Mouse (Mus musculus): ENCODE measurements around the gene Gmppa.

Gene Gmppa

DNA sequence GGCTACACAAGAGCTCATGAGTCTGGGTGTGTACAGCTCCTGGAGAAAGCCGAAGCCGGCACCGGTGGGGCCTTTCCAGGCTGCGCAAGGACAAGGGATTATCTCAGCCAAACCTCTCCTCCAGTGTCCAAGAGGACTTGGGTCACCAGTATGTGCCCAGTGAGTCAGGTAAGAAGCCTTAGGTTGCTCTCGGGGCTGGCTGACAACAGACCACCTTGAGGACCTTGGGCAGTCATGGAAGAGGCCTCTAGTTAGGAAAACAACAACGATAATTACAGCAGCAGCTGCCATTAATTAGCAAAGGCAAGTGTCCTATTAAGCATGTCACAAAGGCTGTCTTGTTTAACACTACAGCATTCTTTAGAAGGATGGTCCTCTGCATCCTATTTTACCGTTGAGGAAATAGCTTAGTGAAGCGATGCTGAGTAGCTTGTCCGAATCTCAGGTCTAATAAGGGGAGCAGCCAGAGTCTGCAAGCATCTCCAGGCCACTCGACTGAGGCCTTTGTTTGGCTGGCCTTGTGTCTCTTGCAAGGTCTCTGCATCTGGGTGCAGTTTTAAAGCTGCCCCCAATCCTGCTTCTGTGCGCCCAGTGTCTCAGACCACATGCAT, 11.8 kb upstream of the Gmppa start:
- DNase-seq, result no peak

DNA sequence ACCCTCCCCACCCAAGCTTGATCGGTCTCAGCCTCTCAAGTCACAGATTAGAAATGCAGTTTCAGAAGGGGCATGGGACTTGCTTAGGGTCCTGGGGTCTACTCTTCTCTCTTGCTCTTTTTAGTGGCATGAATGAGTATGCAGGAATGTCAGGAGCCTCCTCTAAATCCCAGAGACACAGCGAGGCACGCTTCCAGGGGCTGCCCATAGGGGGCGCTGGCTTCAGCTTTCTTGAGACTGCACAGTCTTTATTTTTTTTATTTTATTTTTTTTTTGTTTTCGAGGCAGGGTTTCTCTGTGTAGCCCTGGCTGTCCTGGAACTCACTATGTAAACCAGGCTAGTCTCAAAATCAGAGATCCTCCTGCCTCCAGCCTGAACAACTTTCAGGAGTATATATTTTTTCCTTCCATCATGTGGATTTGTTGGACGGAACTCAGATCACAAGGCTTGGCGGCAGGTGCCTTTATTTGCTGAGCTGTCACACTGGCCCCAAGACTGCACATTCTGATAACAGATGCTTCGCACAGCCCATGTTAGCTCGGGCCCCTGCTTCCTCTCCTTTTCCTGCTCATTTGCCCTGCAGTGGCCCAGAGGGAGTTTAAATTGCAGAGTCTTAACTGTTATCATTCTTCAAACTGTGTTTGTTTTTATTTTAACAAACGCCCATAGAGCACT, 9.8 kb upstream of the Gmppa start:
- peak; percentile 58 for DNase-seq

DNA sequence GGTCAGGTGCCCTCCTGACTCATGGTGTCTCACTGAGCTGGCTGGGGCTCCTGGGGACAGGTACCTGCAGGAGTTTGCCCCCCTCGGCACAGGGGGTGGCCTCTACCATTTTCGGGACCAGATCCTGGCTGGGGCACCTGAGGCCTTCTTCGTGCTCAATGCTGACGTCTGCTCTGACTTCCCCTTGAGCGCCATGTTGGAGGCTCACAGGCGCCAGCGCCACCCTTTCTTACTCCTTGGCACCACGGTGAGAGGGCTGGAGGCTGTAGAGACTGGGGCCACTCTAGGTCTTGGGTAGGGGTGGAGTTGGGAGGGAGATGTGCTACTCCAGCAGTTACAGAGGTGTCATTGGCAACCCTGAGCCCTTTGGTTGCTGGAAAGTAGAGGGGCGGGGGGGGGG, 3.1 kb downstream of the Gmppa start:
- no peak for DNase-seq

DNA sequence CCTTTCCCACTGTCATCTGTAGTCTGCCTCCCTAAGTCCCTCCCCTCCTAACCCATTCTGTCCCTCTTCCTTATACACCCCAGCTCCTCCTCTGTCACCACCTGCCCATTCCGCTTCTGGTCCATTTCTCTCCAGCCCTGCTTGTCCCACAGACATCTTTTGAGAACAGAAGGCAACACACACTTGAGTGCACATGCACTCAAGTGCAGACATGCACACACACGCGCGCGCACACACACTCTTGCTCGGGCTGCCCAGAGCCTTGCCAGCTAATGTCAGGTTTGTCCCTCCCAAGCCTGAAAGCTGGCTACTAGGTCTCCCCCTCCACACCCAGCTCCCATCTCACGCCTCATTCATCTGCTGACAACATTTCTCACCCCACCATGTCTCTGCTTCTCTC, 4.9 kb downstream of the Gmppa start:
- DNase-seq, result no peak

DNA sequence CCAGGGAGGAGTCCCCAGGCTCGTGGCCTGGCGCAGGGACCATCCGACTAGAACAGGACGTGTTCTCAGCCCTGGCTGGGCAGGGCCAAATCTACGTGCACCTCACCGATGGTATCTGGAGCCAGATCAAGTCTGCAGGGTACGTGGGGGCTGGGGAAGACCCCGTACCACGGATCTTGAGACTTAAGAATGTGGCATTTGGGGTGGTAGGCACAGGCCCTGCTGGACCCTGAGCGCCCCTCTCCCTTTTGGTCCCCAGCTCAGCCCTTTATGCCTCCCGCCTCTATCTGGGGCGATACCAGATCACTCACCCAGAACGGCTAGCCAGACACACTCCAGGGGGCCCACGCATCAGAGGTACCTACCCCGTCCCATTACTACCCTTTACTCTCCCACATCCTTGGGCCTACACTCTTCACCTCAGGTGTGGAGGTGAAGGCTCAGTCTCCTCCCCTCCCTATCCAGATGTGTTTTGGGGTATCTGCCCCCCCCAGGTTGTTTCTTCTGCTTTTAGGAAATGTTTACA, 5.8 kb downstream of the Gmppa start:
- DNase-seq, result no peak

DNA sequence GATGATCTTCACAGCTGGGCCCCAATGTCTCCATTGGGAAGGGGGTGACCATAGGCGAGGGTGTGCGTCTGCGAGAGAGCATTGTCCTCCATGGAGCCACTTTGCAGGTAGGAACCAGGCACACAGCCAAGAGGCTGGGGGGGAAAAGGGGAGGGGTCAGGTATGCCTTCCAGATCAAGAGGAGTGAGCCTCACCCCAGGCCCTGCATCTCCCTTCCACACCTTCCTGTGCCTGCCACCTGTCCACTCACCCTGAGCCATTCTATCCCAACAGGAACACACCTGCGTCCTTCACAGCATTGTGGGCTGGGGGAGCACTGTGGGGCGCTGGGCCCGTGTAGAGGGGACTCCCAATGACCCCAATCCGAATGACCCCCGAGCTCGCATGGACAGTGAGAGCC, 6.4 kb downstream of the Gmppa start:
- no peak for DNase-seq

DNA sequence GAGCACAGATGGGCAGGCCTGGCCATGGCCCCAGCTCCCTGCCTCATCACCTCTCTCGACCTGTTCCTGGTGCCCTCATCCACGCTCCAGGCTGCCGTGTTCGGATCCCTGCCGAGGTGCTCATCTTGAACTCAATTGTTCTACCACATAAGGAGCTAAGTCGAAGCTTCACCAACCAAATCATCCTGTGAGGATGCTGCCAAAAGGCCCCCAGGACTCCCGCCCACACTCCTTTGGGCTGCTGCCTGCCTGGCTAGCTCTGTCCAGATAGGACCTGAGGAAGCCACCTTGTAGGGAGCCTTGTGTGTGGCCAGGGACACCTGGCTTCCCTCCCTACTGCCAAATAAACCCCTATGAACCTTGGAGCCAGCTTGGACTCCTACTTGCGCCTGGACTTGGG, 7.1 kb downstream of the Gmppa start:
- no peak for DNase-seq

DNA sequence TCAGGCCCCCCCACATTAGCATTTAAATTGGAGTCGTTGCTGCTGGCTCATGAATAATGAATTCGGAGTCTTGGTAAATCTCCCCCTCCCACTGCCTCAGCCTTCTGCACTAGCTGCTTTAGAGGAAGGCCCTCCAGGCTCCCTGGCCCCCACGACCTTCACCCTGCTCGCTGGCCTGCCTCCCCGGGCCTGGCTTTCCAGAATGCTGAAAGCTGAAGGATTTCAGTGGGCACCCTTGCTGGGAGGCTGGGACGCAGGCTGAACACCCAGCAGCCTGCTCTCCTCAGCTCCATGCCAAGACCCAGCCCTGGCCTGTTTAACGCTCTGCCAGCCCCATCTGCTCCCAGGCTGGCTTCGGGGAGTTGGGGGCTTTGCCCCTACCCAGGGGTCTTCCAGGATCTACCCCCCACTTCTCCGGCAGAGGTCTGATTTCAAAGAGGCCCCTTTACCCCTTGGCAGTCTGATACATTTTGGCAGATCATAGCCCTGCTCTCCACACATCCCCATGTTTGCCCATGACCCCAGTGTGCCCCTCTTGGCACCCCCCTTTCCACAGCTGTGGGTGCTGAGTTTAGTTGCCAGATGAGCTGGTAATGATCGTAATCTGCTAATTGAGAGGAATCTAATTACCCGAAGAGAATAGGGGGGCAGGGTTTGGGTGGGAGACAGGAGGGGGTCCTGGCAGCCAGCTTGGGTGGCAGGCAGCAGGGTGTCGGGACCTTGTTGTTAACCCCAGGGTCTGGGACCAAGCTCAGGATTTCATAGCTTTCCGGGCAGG, 7.7 kb downstream of the Gmppa start:
- no peak for DNase-seq

DNA sequence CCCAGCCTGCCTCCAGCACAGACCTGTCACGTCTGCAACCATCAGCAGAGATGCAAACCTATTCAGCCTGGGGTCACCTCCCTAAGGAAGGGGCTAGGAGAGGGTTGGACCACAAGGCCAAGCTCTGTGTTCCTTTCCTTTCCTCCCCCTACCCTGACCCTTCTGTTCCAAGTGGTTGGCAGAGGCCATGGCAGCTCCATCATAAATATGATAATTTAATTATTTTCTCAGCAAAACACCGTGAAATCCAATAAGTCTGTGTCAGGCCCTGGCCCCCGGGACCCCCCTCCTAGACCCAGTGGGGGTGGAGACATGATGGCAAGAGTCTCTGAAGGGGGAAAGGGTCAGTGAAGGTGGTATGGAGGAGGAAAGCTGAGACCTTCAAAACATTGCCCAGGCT, 8.5 kb downstream of the Gmppa start:
- no peak for DNase-seq

DNA sequence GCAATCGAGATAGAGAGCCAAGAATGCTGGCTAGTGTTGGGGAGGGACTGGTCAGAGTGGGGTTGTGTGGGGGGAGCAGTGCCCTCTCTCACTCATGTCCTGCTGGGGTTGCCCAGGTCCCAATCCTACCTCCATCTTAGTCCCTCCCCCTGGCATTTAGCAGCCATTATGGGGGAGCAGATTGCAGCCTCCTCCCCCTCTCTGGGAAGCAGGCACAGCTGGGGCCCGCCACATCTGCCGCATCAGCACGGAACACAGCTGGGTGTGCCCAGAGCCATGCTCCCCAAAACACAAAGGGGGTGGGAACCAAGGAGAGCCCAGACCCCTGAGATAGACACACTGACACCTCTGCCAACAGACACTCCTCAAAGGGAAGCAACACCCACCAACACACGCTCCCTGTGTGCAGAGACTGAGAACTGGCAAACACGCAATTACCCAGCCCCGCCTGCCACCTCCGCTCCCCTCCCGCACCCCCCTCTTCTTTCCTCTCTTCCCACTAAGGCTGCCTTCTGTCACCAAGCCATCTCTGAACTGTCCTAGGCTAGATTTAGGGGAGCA, 9.5 kb downstream of the Gmppa start:
- DNase-seq, result no peak

DNA sequence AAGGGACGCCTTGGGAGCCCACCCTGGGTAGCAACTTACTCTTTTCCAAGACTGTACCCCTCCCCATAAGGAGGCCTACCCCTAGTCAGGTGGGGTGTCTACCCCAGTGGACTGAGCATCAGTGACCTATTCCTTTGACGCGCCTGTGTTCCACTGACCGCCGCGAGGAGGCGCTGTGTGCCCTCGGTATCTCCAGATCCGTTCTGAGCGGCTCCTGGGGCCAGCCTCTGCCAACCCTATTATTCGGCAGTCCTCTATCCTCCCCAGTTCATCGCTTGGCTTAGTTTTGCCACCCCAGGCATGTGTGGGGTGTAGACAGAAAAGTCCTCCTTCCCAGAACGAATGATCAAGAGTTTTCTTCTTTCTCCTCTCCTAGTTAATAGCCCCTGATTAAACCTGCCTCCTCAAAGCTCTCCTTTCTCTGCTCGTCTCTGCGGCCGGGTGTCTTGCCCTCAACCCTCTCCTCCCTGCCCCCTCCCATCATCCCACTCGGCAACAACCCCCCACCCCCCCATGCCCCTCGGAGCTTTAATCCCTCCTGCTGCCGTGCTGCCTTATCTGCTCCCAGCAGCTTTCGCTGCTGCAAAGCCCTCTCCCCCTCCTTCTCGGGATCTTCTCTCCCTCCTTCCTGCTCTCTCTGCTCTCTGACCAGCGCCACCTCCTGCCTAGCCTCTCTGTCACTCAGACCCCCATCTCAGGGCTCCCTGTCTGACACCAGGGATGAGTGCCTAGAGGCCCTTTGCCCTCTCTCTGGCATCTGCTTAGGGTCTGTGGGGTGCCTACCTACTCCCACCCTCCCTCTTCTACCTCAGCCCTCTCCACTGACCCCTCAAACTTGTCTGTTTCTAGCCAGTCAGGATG, 10.3 kb downstream of the Gmppa start:
- peak; percentile 83 for DNase-seq

DNA sequence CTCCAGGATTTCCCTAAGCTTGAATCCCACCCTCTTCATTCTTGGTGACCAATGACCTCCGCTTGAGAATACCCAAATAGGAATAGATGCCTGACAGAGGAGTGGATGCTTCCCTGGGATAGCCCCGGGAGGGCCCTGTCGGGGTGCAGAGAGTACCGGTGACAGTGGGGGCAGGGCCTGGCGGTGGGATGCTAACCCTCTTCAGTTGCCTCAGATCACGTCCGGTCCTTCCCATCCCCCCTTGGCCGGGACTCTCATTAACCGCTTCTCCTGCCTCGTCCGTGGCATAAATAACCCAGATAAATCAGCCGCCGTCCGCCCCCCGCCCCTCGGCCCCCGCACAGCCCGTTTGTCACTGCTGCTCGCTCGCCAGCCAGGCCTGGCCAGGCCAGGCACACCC, 10.9 kb downstream of the Gmppa start:
- no peak for DNase-seq

DNA sequence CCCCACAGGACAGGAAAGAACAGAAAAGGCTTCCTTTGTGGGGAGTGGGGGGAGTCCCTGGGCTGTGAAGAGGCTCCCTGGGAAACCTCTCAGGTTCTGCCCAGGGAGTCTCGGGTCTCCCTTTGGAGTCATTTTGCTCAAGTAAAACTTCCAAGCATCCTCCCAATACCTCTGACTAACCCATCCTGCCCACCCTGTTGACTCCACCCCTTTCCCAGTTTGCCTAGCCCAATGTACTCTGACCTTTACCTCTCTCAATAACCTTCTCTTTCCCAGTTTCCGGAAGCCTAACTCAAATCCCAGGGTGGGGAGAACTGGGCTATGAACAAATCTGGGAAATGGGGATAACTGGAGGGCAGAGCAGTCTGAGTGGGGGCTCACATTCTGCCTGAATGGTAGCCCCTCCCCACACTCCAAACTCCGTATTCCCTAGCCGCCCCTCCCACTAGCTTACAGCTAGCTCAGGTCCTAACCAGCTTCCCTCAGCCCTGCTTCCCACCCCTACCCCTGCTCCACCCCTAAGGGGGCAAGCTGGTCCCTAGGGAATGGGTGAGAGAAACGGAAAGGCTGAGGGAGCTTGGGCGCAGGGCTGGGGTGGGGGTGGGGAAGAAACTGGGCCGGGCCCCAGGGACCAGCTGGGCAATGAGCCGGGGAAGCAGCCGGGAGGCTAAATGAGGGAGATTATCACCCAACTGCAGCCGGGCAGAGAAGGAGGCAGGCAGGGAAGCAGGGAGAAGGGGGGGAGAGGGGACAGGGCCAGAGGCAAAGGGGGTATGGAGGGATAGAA, 11.7 kb downstream of the Gmppa start:
- no peak for DNase-seq

DNA sequence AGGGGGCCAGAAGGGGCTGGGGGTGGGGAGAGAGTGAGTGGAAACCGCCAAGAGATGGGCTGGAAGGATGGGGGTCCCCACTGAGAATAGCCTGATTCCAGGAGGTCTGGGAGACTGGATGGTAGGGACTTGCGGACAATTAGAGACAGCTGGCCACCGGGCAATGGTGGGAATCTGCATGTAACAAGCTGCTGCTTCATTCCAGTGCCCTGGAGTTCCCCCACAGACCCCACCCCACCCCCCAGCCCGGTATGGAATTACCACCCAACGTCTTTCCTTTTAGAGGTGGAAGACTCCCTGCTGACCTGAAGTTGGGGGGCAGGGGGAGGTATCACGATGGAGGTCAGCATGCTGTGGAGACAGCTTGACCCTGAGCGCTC, 12.3 kb downstream of the Gmppa start:
- DNase-seq, result no peak

DNA sequence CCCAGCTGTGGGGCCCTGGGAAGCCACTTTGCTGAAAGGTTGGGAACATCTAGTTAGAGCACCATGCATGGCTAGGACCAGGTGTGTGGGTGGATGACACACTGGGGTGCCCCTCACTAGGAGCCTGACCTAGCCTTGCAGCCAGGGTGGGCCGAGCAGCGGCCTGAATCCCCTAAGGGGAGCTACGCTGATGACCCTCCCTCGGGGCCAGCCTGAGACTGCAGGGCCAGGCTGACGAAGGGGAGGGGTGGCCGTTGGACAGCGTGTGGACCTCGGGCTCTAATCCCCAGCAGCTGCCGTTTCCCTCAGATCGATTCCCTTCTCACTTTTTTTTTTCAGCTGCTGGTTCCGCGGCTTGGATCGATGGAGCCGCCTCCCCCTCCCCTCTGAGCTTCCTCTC, 13.2 kb downstream of the Gmppa start:
- no peak for DNase-seq

DNA sequence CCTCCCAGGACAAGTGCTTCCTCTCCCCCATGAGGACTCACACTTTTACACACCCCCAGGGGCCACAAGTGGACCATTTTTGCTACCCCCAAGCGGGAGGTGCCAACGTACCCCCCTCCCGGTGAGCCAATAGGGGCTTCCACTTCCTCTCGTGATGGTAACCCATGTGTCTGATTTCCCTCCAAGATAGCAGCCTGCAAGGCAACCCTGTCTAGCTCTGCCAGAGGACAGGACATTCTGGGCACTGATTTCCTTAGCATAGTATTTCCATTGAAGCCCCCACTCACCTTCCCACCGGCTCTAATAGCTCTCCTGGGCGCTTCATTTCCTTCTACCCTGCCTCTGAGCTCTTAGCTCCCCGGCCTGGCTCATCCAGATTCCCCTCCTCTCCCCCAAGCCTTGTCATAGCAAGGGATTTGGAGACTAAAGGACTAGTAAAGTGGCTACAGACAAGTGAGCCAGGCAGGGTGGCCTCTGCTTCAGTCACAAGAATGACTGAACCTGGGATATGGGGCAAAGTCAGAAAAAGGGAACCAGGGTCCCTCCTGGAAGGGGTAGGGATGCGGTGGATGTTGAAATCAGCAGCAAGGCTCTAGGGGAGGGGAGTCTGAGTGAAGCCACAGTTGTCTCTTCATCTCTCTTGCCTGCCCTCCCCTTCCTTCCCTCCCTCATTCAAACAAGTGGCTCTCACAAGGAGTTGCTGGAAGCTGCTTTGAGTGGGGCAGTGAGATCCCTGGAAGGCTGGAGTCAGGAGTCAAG, 13.8 kb downstream of the Gmppa start:
- DNase-seq, result no peak

DNA sequence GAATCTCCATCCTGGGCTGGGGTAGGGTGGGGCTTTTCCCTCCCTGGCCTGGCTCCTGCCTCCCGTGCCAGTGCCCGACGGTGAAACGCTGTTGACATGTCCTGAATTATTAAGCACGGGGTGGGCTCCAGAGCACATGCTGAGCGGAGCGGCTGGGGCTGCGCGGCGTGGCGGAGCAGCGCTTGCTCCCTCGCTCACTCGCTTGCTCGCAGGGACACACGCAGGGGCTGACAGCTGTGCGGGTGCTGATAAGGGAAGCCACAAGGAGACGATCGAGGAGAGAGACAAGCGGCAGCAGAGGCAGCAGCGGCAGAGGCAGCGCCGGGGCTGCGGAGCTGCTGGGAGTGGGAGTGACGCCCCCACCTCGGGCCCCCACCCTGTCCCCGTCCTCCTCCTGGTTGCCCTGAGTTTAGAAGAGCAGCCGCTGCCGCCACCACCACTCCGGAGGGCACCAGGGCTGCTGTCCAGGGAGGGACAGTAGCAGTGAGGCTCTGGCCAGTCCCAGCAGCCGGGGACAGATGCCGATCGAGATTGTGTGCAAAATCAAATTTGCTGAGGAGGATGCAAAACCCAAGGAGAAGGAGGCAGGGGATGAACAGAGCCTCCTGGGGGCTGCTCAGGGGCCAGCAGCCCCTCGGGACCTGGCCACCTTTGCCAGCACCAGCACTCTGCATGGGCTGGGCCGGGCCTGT, 14.7 kb downstream of the Gmppa start, which contains the start of gene Asic4:
TSS of gene Asic4 (plus strand) at position 123 of the 692 bp plus-strand sequence.
- peak; percentile 35 for DNase-seq

DNA sequence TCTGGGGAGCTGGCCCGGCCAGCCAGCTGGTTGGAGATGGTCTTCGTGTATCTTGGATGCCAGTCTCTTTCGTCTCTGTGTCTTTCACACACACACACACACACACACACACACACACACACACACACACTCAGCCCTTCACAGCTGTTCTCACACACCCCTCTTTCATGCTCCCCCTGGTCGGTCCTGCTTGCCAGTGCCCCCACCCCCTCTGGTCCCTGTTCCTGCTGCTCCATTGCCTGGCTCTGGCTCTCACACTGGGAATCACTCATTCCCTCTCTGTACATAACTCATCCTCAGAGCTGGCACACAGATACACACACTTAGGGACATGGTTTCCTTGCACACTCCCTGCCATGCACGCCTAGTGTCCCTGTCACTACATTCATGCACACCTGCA, 16.2 kb downstream of the Gmppa start:
- no peak for DNase-seq

DNA sequence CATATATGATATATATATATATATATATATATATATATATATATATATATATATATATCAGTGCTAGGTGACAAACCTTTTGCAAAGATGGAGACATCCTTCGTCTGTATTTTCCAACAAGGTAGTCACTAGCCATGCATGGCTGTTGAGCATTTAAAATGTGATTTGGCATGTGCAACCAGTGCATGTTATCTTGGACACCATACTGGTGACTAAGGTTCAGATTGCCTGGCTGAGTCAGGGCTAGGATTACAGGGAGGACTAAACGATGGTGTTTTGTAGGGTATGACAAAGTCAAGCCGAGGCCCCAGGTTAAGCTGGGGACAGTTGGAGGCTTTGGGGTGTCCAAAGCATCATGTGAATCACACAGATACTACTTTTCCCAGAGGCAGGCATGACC, 19.7 kb downstream of the Gmppa start:
- DNase-seq, result no peak

DNA sequence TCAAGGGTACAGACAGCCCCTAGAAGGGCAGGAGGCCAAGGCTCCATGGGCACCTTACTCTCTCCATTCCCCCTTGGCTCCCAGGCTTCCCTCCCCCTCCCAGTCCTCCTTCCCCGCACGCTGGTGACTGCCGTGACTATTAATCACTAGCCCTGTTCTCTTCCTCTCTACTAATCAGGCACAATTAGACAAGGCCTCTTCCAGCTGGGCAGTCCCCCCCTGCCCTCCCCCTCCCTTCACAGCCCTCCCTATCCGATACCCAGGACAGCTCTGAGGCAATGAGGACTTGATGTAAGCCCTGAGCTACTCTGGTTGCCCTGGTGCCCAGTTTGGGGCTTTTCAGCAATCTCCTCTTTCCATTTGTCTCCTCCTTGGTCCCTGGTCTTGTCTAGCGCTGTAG, 20.2 kb downstream of the Gmppa start:
- DNase-seq, result no peak
